29 mouse cellular contexts compared by ENCODE assay signal in genomic region chr17:3500936-3501335, GRCm38 (mm10). TPM values are rescaled to one million over a fixed set of nuclear protein-coding genes. Genes with fewer than 3 reads are reported as not detected.
A peak's percentile ranks its signal among the peaks of the same experiment; 100 is the strongest.
DNase-seq lines count a peak whose midpoint lies in the region; ATAC-seq and TF ChIP-seq lines count a peak whose summit lies in the region.
"Had no signal": no experiment of that assay in that cellular context is flagged by ENCODE, and none has a peak within 500 bp of the region (broad histone marks: within the 10 kb centered on the region; RNA-seq: fewer than 3 reads in every experiment).

No protein-coding gene starts in this region.

- 80% methylated on average over 4 of the region's 4 CpGs for WGBS in kidney, postnatal 0 days
- 76% methylated on average over 4 of the region's 4 CpGs for WGBS in lung, postnatal 0 days

- H3K9ac ChIP-seq in kidney, postnatal 0 days (ENCODE audit: low read depth, low read length) = no peak overlapping the region
- H3K9ac ChIP-seq in lung, postnatal 0 days (replicated peaks; ENCODE audit: low read depth) = no peak overlapping the region
- H3K9ac ChIP-seq in CH12.LX (ENCODE audit: insufficient read depth, low read depth) = no peak overlapping the region
- H3K9ac ChIP-seq: heart, embryonic 12.5 days; limb, embryonic 15.5 days; neural tube, embryonic 15.5 days had no signal

- H3K4me1 ChIP-seq in kidney, postnatal 0 days (replicated peaks; ENCODE audit: insufficient read depth, low read length) = no peaks in the 10 kb centered on the region
- H3K4me1 ChIP-seq in lung, postnatal 0 days (ENCODE audit: insufficient read depth, low read depth, low read length) = no peaks in the 10 kb centered on the region
- no peaks in the 10 kb centered on the region for H3K4me1 ChIP-seq in CH12.LX (ENCODE audit: control insufficient read depth in 1 of 2, insufficient read depth in 2 of 2)
- H3K4me1 ChIP-seq: forebrain, embryonic 10.5 days; heart, embryonic 12.5 days; hindbrain, embryonic 10.5 days; limb, embryonic 15.5 days; midbrain, embryonic 10.5 days; neural tube, embryonic 15.5 days had no signal

- no peak overlapping the region for H3K4me2 ChIP-seq in kidney, postnatal 0 days (ENCODE audit: low read length)
- no peak overlapping the region for H3K4me2 ChIP-seq in lung, postnatal 0 days (replicated peaks; ENCODE audit: low read depth, low read length)
- no peak overlapping the region for H3K4me2 ChIP-seq in CH12.LX (ENCODE audit: insufficient read depth, low read depth, poor library complexity, severe bottlenecking)
- H3K4me2 ChIP-seq: heart, embryonic 12.5 days; limb, embryonic 15.5 days; neural tube, embryonic 15.5 days had no signal

- DNase-seq in kidney, postnatal 0 days (ENCODE audit: low spot score) = no peak
- no peak for DNase-seq in kidney, adult 11 months
- no peak for DNase-seq in lung, postnatal 0 days (ENCODE audit: low spot score)
- DNase-seq in lung, postnatal 25 days (ENCODE audit: low spot score) = no peak
- DNase-seq in CH12.LX (ENCODE audit: extremely low read depth) = no peak
- peak; percentile 29 for DNase-seq in adipocyte (ENCODE audit: low spot score)
- DNase-seq in cerebellum, postnatal 10 days = no peak
- no peak for DNase-seq in spleen, postnatal 36 days (ENCODE audit: low spot score in 2 of 2)
- DNase-seq: adrenal gland, postnatal 36 days; cerebellum, adult 11-12 months; cerebellum, postnatal 14 days; gastrocnemius, postnatal 25 days; heart, adult 18-20 months; heart, postnatal 10 days; kidney, adult 8-10 months; kidney, postnatal 25 days; layer of hippocampus, adult 9-11 months; left cerebral cortex, postnatal 4 days; lung, adult 18-20 months; right cerebral cortex, adult 18-20 months; thymus, postnatal 14 days had no signal

- TF ChIP-seq EP300 in lung, postnatal 0 days (IDR thresholded peaks at IDR 0.05) = no peak
- no peak for TF ChIP-seq EP300 in CH12.LX (IDR thresholded peaks at IDR 0.05; ENCODE audit: low read length)

- no peak overlapping the region for H3K27ac ChIP-seq in kidney, postnatal 0 days
- H3K27ac ChIP-seq in lung, postnatal 0 days (ENCODE audit: low read length) = no peak overlapping the region
- H3K27ac ChIP-seq in CH12.LX (ENCODE audit: insufficient read depth, low read depth) = no peak overlapping the region
- H3K27ac ChIP-seq: forebrain, embryonic 10.5 days; hindbrain, embryonic 10.5 days; limb, embryonic 15.5 days; midbrain, embryonic 10.5 days; neural tube, embryonic 15.5 days had no signal

- no peak for TF ChIP-seq POLR2A in CH12.LX (IDR thresholded peaks at IDR 0.05; ENCODE audit: low read depth, low read length)

- H3K36me3 ChIP-seq in kidney, postnatal 0 days (ENCODE audit: insufficient read depth, low read length) = no peaks in the 10 kb centered on the region
- no peaks in the 10 kb centered on the region for H3K36me3 ChIP-seq in lung, postnatal 0 days (ENCODE audit: insufficient read depth, low read length)
- H3K36me3 ChIP-seq in CH12.LX (replicated peaks in 1 of 2; ENCODE audit: control insufficient read depth in 1 of 2, insufficient read depth in 1 of 2, low read length in 1 of 2) = peaks cover 7 to 63% of the 10 kb centered on the region in 2 experiments
- H3K36me3 ChIP-seq: forebrain, embryonic 10.5 days; G1E; heart, embryonic 12.5 days; hindbrain, embryonic 10.5 days; midbrain, embryonic 10.5 days; neural tube, embryonic 15.5 days had no signal

- H3K9me3 ChIP-seq in kidney, postnatal 0 days (replicated peaks; ENCODE audit: low read length) = no peaks in the 10 kb centered on the region
- H3K9me3 ChIP-seq in lung, postnatal 0 days (ENCODE audit: low read length) = no peaks in the 10 kb centered on the region
- H3K9me3 ChIP-seq in CH12.LX (replicated peaks; ENCODE audit: low read length) = no peaks in the 10 kb centered on the region
- H3K9me3 ChIP-seq: forebrain, embryonic 10.5 days; G1E; heart, embryonic 12.5 days; hindbrain, embryonic 10.5 days; limb, embryonic 15.5 days; midbrain, embryonic 10.5 days; neural tube, embryonic 15.5 days had no signal

- no peaks in the 10 kb centered on the region for H3K27me3 ChIP-seq in kidney, postnatal 0 days (ENCODE audit: insufficient read depth, low read length)
- H3K27me3 ChIP-seq in lung, postnatal 0 days (replicated peaks; ENCODE audit: insufficient read depth, low read length) = no peaks in the 10 kb centered on the region
- H3K27me3 ChIP-seq in CH12.LX (replicated peaks) = no peaks in the 10 kb centered on the region
- H3K27me3 ChIP-seq: heart, embryonic 12.5 days; limb, embryonic 15.5 days; neural tube, embryonic 15.5 days had no signal

- TF ChIP-seq CTCF in kidney, postnatal 0 days (IDR thresholded peaks at IDR 0.05; ENCODE audit: low read depth) = peak; percentile 51
- peak; percentile 9; the same call in 1 of the 2 replicates for TF ChIP-seq CTCF in lung, postnatal 0 days (IDR thresholded peaks at IDR 0.05)
- peak in 1 of 2 experiments; percentile 46; a peak in 2 of 4 replicates for TF ChIP-seq CTCF in CH12.LX (conservative IDR thresholded peaks at IDR 0.05 in 1 of 2, IDR thresholded peaks at IDR 0.05 in 1 of 2; ENCODE audit: low read depth in 2 of 2, low read length in 2 of 2)

- no peak for ATAC-seq in kidney, postnatal 0 days (replicated peaks; ENCODE audit: low FRiP score, low read depth)
- no peak for ATAC-seq in lung, postnatal 0 days

- H3K4me3 ChIP-seq in kidney, postnatal 0 days (replicated peaks; ENCODE audit: low read depth, low read length) = no peak overlapping the region
- no peak overlapping the region for H3K4me3 ChIP-seq in lung, postnatal 0 days (ENCODE audit: low read depth, low read length)
- no peak overlapping the region for H3K4me3 ChIP-seq in CH12.LX (replicated peaks in 1 of 3; ENCODE audit: low read depth in 2 of 3, low read length in 2 of 3, poor library complexity in 1 of 3)
- H3K4me3 ChIP-seq: forebrain, embryonic 10.5 days; heart, embryonic 12.5 days; hindbrain, embryonic 10.5 days; limb, embryonic 15.5 days; midbrain, embryonic 10.5 days; neural tube, embryonic 15.5 days had no signal

- TF ChIP-seq RAD21 in CH12.LX (IDR thresholded peaks at IDR 0.05; ENCODE audit: low read depth, low read length) = peak; percentile 16; the same call in 1 of the 2 replicates

- in situ Hi-C loops in CH12.LX (cut with MboI; ENCODE audit: low pct_ligation_motif_present, low pct_unique_long_range_greater_than_20kb, low sequenced_read_pairs) = no loop called here

- dilution Hi-C loops in CH12.LX (cut with MboI; ENCODE audit: extremely low pct_ligation_motif_present, extremely low pct_unique_long_range_greater_than_20kb, low sequenced_read_pairs) = no loop called here

- no peaks in the 10 kb centered on the region for H3K79me2 ChIP-seq in CH12.LX (replicated peaks; ENCODE audit: control insufficient read depth, extremely low read depth, insufficient read depth, poor library complexity, severe bottlenecking)

TF ChIP-seq in CH12.LX, 34 proteins besides CTCF, POLR2A, EP300 and RAD21:
- TF ChIP-seq SMC3 (IDR thresholded peaks at IDR 0.05; ENCODE audit: low read depth, low read length) (no peak), SIN3A (IDR thresholded peaks at IDR 0.05; ENCODE audit: low read length) (no peak), MYC (IDR thresholded peaks at IDR 0.05; ENCODE audit: low read depth, low read length) (no peak), ZKSCAN1 (IDR thresholded peaks at IDR 0.05; ENCODE audit: borderline replicate concordance, low read depth, low read length) (no peak), E2F4 (IDR thresholded peaks at IDR 0.05; ENCODE audit: insufficient replicate concordance, low read depth, low read length) (no peak), POLR2AphosphoS2 (IDR thresholded peaks at IDR 0.05; ENCODE audit: low read depth, low read length) (no peak), ZC3H11A (IDR thresholded peaks at IDR 0.05; ENCODE audit: low read depth, low read length) (no peak), NRF1 (IDR thresholded peaks at IDR 0.05; ENCODE audit: low read depth, low read length) (no peak), GABPA (IDR thresholded peaks at IDR 0.05; ENCODE audit: insufficient replicate concordance, low read depth, low read length) (no peak), RCOR1 (conservative IDR thresholded peaks at IDR 0.05; ENCODE audit: low read depth, low read length) (no peak)

RNA-seq across cellular contexts. Expression of gene Cldn20, which starts 31.4 kb away (rescaled TPM):
- 0.25 TPM in 1 of 2 replicates, not detected in the other for polyA plus RNA-seq in kidney, postnatal 0 days (2015; fragmentation: Nextera tagmentation; extraction: Ambion mirVana)
- polyA plus RNA-seq in lung, postnatal 0 days (2015; fragmentation: Nextera tagmentation; extraction: Ambion mirVana) = not detected in 2 replicates
- total RNA-seq in CH12.LX (2012; rRNA removed) (0.21 TPM in 1 of 2 replicates, not detected in the other), CH12.LX (2014; rRNA removed) (not detected in 2 replicates)
- 0.73 and 0.90 TPM in 2 replicates for polyA plus RNA-seq in CH12.LX (2012; ENCODE audit: insufficient read length, low read depth)
- total RNA-seq: G1E; gastrocnemius, postnatal 25 days; heart, adult 18-20 months; heart, postnatal 10 days had no signal
- polyA plus RNA-seq: embryonic facial prominence, embryonic 11.5 days; forebrain, embryonic 10.5 days; G1E; heart, embryonic 12.5 days; hindbrain, embryonic 10.5 days; midbrain, embryonic 10.5 days; neural tube, embryonic 15.5 days had no signal

RNA-seq across cellular contexts. Expression of gene Tfb1m, which starts 56.6 kb away (rescaled TPM):
- polyA plus RNA-seq in kidney, postnatal 0 days (2015; fragmentation: Nextera tagmentation; extraction: Ambion mirVana) = 13.3 and 15.0 TPM in 2 replicates
- 5.9 and 8.7 TPM in 2 replicates for polyA plus RNA-seq in lung, postnatal 0 days (2015; fragmentation: Nextera tagmentation; extraction: Ambion mirVana)
- 18.1 and 21.0 TPM in 2 replicates for total RNA-seq in CH12.LX (2012; rRNA removed)
- total RNA-seq in CH12.LX (2014; rRNA removed) = 45.0 and 46.8 TPM in 2 replicates
- 29.2 and 29.4 TPM in 2 replicates for polyA plus RNA-seq in CH12.LX (2012; ENCODE audit: insufficient read length, low read depth)
